Mouse (Mus musculus) spleen, adult 18-20 months (tissue): ENCODE results near the gene Atpaf1.

Experiments used
- DNase-seq, 2 experiments: peaks; one replicate each; pipeline ENCODE4 v3.0.0; 2022; ENCODE audit warnings: mixed read lengths in 2 of 2

Gene Atpaf1

GRCm38 (mm10) chr4:115784769-115785510, at the start of gene Atpaf1:
TSS of gene Atpaf1 (plus strand) at chr4:115784812.
- peak; percentile 47 to 67 for DNase-seq

- DNase-seq = no peak
These were observed 49.7 kb upstream of the Atpaf1 start for GRCm38 (mm10) chr4:115734867-115735266.

- DNase-seq = peak; percentile 96
These were observed 47.0 kb upstream of the Atpaf1 start, which contains the start of gene Efcab14 for GRCm38 (mm10) chr4:115737551-115738041. TSS of gene Efcab14 (plus strand) at chr4:115737744.

- no peak for DNase-seq
These were observed 46.1 kb upstream of the Atpaf1 start for GRCm38 (mm10) chr4:115738481-115738985.

GRCm38 (mm10) chr4:115742658-115743057, 42.0 kb upstream of the Atpaf1 start:
- DNase-seq = no peak

- DNase-seq = no peak
These were observed 41.5 kb upstream of the Atpaf1 start for GRCm38 (mm10) chr4:115743096-115743495.

GRCm38 (mm10) chr4:115748181-115748580, 36.4 kb upstream of the Atpaf1 start:
- no peak for DNase-seq

GRCm38 (mm10) chr4:115749336-115749735, 35.3 kb upstream of the Atpaf1 start:
- no peak for DNase-seq

- DNase-seq = no peak
These were observed 30.5 kb upstream of the Atpaf1 start for GRCm38 (mm10) chr4:115754101-115754500.

- DNase-seq = no peak
These were observed 29.8 kb upstream of the Atpaf1 start for GRCm38 (mm10) chr4:115754851-115755250.

- DNase-seq = no peak
These were observed 23.4 kb upstream of the Atpaf1 start for GRCm38 (mm10) chr4:115761206-115761605.

- DNase-seq = no peak
These were observed 20.0 kb upstream of the Atpaf1 start for GRCm38 (mm10) chr4:115764581-115764980.

GRCm38 (mm10) chr4:115767647-115768467, 16.8 kb upstream of the Atpaf1 start:
- no peak for DNase-seq

GRCm38 (mm10) chr4:115775056-115775455, 9.6 kb upstream of the Atpaf1 start:
- DNase-seq = no peak

GRCm38 (mm10) chr4:115777627-115778026, 7.0 kb upstream of the Atpaf1 start:
- DNase-seq = no peak

- no peak for DNase-seq
These were observed 4.3 kb upstream of the Atpaf1 start for GRCm38 (mm10) chr4:115780269-115780668.

- DNase-seq = no peak
These were observed 3.7 kb upstream of the Atpaf1 start, which contains the start of gene Tex38 for GRCm38 (mm10) chr4:115780918-115781317. TSS of gene Tex38 (minus strand) at chr4:115781018.

- no peak for DNase-seq
These were observed 2.4 kb upstream of the Atpaf1 start for GRCm38 (mm10) chr4:115782026-115782805.

- DNase-seq = no peak
These were observed 961 bp downstream of the Atpaf1 start for GRCm38 (mm10) chr4:115785511-115786034.

- no peak for DNase-seq
These were observed 6.3 kb downstream of the Atpaf1 start for GRCm38 (mm10) chr4:115790864-115791263.

GRCm38 (mm10) chr4:115795360-115795759, 10.7 kb downstream of the Atpaf1 start:
- no peak for DNase-seq

- DNase-seq = no peak
These were observed 15.4 kb downstream of the Atpaf1 start for GRCm38 (mm10) chr4:115799981-115800380.
